Mouse (Mus musculus) adipose tissue, adult 10 weeks (tissue): ENCODE data around the gene Vmn2r75. TPM values are rescaled to one million over a fixed set of nuclear protein-coding genes. Genes with fewer than 3 reads are reported as not detected.

Source experiments
- polyA plus RNA-seq: library from polyadenylated mRNA; stranded (reverse); fragments of 350-450 nt; fragmentation: Illumina TruSeq; extraction: RNeasy Lipid Tissue Mini Kit (QIAGEN cat#74804); gene quantifications from one replicate; pipeline ENCODE4 v1.2.3, GENCODE M21; 2014; ENCODE audit warnings: low read depth, low replicate concordance

The Vmn2r75 gene
- not detected for polyA plus RNA-seq

DNA sequence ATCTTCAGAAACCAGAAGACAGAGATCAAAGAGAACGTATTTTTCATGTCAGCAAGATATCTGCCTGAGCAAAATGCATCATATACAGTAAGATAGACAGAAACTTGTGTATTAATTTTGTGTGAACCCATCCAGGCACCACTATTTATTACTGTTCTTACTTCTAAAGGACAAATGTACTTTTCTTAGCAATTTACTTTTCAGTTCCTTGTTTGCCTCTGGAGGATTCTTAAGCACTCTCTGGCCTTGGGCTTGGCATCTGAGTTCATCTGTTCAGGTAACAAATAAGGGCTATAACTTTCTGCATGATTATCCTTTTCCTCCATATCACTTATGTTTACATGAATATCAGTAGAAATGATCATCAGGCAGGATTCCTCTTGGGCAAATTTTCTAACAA is at the start of gene Vmn2r75:
TSS of gene Vmn2r75 (minus strand) at position 101 of the 400 bp plus-strand sequence.

Other genes starting within 250 kb of the Vmn2r75 start
- not detected for gene Vmn2r74, start 210.1 kb downstream of the Vmn2r75 start, polyA plus RNA-seq
- not detected for gene Vmn2r76, start 74.5 kb upstream of the Vmn2r75 start, polyA plus RNA-seq
- gene Olfr310, start 105.4 kb upstream of the Vmn2r75 start, polyA plus RNA-seq: not detected
- not detected for gene Olfr309, start 141.9 kb upstream of the Vmn2r75 start, polyA plus RNA-seq
- gene Olfr308, start 153.9 kb upstream of the Vmn2r75 start, polyA plus RNA-seq: not detected
- not detected for gene Olfr307, start 165.8 kb upstream of the Vmn2r75 start, polyA plus RNA-seq
- gene Olfr305, start 195.2 kb upstream of the Vmn2r75 start, polyA plus RNA-seq: not detected
- gene Olfr304, start 214.9 kb upstream of the Vmn2r75 start, polyA plus RNA-seq: not detected
- gene Olfr303, start 226.0 kb upstream of the Vmn2r75 start, polyA plus RNA-seq: not detected
- gene Olfr301, start 232.1 kb upstream of the Vmn2r75 start, polyA plus RNA-seq: not detected